Comparison of ENCODE assay signal across 10 mouse cellular contexts in the genomic region with DNA sequence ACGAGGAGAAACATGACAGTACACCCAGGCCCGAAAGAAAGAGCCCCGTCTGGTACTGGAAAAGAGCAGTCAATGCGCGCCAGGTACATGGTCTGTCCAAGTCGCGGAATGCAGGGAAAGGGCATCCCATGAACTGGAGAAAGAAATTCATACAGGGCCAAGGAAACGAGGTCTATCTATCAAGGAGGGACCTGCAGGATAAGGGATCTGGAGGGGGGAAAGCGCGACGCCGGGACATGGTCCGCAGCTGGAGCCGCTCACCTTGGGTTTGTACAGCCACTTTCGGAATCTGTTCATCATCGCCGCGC. TPM values are rescaled to one million over a fixed set of nuclear protein-coding genes. Genes with fewer than 3 reads are reported as not detected.
DNase-seq lines count a peak whose midpoint lies in the region; ATAC-seq and TF ChIP-seq lines count a peak whose summit lies in the region.
"Had no signal": no experiment of that assay in that cellular context is flagged by ENCODE, and none has a peak within 500 bp of the region (broad histone marks: within the 10 kb centered on the region; RNA-seq: fewer than 3 reads in every experiment).

No protein-coding gene starts in this region.

- peak overlapping the region; percentile 13 for H3K9ac ChIP-seq in lung, embryonic 16.5 days (ENCODE audit: low read length)

- ATAC-seq in lung, embryonic 16.5 days (ENCODE audit: low read depth): no peak

- peak overlapping the region; percentile 80 for H3K27ac ChIP-seq in cerebellum, adult 2 months (ENCODE audit: insufficient read depth, low read length)
- no peak overlapping the region for H3K27ac ChIP-seq in lung, embryonic 16.5 days (ENCODE audit: low read length)
- H3K27ac ChIP-seq in limb, embryonic 10.5 days: 0 out of 2 replicates have a peak overlapping the region, but pooled peaks have one; percentile 56
- no peak overlapping the region for H3K27ac ChIP-seq in small intestine, adult 2 months (ENCODE audit: insufficient read depth, low read depth, low read length)

- H3K27me3 ChIP-seq in cerebellum, adult 2 months (ENCODE audit: control insufficient read depth, insufficient read depth, low read length): no peaks in the 10 kb centered on the region
- H3K27me3 ChIP-seq in lung, embryonic 16.5 days (ENCODE audit: control insufficient read depth, insufficient read depth, low read depth, low read length): peaks cover 49% of the 10 kb centered on the region
- peaks cover 97% of the 10 kb centered on the region for H3K27me3 ChIP-seq in limb, embryonic 10.5 days (ENCODE audit: low read depth, poor library complexity, severe bottlenecking)
- H3K27me3 ChIP-seq in small intestine, adult 2 months (ENCODE audit: control insufficient read depth, insufficient read depth, low read length): peaks cover 30% of the 10 kb centered on the region

- 1% methylated on average over 18 of the region's 18 CpGs for WGBS in cerebellum, adult 2 months
- WGBS in lung, embryonic 16.5 days: under 1% methylated on average over 18 of the region's 18 CpGs
- 1% methylated on average over 18 of the region's 18 CpGs for WGBS in limb, embryonic 10.5 days
- 3% methylated on average over 18 of the region's 18 CpGs for WGBS in small intestine, adult 2 months

- no peaks in the 10 kb centered on the region for H3K9me3 ChIP-seq in lung, embryonic 16.5 days (ENCODE audit: control insufficient read depth, low read length)
- H3K9me3 ChIP-seq in limb, embryonic 10.5 days (replicated peaks): no peaks in the 10 kb centered on the region

- no peaks in the 10 kb centered on the region for H3K36me3 ChIP-seq in lung, embryonic 16.5 days (ENCODE audit: control insufficient read depth, insufficient read depth, low read length)
- H3K36me3 ChIP-seq in limb, embryonic 10.5 days: no peaks in the 10 kb centered on the region
- no peaks in the 10 kb centered on the region for H3K36me3 ChIP-seq in small intestine, adult 2 months (ENCODE audit: control insufficient read depth, insufficient read depth, low read length)

- no peak for TF ChIP-seq CTCF in cerebellum, adult 2 months (IDR thresholded peaks at IDR 0.05; ENCODE audit: borderline replicate concordance, insufficient read depth, low read depth, low read length)
- TF ChIP-seq CTCF in small intestine, adult 2 months (IDR thresholded peaks at IDR 0.05; ENCODE audit: extremely low read depth, insufficient read length, insufficient replicate concordance, low read depth, low read length): no peak

- H3K4me3 ChIP-seq in cerebellum, adult 2 months (replicated peaks; ENCODE audit: insufficient read depth, low read depth, low read length): peak overlapping the region; percentile 85
- peak overlapping the region; percentile 57 for H3K4me3 ChIP-seq in lung, embryonic 16.5 days (ENCODE audit: low read length)
- peak overlapping the region; percentile 72 for H3K4me3 ChIP-seq in limb, embryonic 10.5 days
- H3K4me3 ChIP-seq in small intestine, adult 2 months (ENCODE audit: low read depth, low read length): peak overlapping the region; percentile 57
- H3K4me3 ChIP-seq: myocyte had no signal

- peaks cover 21% of the 10 kb centered on the region for H3K4me1 ChIP-seq in cerebellum, adult 2 months (ENCODE audit: control insufficient read depth, insufficient read depth, low read length)
- H3K4me1 ChIP-seq in lung, embryonic 16.5 days (replicated peaks; ENCODE audit: control insufficient read depth, insufficient read depth, low read length): peaks cover 19% of the 10 kb centered on the region
- H3K4me1 ChIP-seq in limb, embryonic 10.5 days: peaks cover 36% of the 10 kb centered on the region
- H3K4me1 ChIP-seq in small intestine, adult 2 months (ENCODE audit: control insufficient read depth, insufficient read depth, insufficient read length, low read length): peaks cover 7% of the 10 kb centered on the region

- no peak for DNase-seq in cerebellum, adult 2 months
- no peak for DNase-seq in cerebellum, adult 9-10 months
- no peak for DNase-seq in lung, adult 18-20 months
- DNase-seq in limb, embryonic 10.5 days (ENCODE audit: low spot score): no peak
- DNase-seq in adrenal gland, postnatal 25 days: no peak
- DNase-seq in yolk sac, embryonic 10.5 days (ENCODE audit: low spot score): no peak

- TF ChIP-seq POLR2A in cerebellum, adult 2 months (IDR thresholded peaks at IDR 0.05; ENCODE audit: borderline replicate concordance, insufficient read depth, low read length): no peak
- TF ChIP-seq POLR2A in small intestine, adult 2 months (IDR thresholded peaks at IDR 0.05; ENCODE audit: low read depth, low read length): no peak

- H3K4me2 ChIP-seq in lung, embryonic 16.5 days (ENCODE audit: low read depth, low read length): peak overlapping the region; percentile 85

RNA-seq across cellular contexts. Expression of gene Zfyve28, which starts 0.5 kb away (rescaled TPM):
- 62.9 and 69.5 TPM in 2 replicates for polyA plus RNA-seq in cerebellum, adult 2 months (2012; rRNA removed)
- polyA plus RNA-seq in lung, embryonic 16.5 days (2015; fragmentation: Nextera tagmentation; extraction: Ambion mirVana): 0.20 and 0.26 TPM in 2 replicates
- 0.62 and 0.76 TPM in 2 replicates for polyA plus RNA-seq in limb, embryonic 10.5 days (2016; fragmentation: Nextera tagmentation; extraction: Ambion mirVana)
- polyA plus RNA-seq in small intestine, adult 2 months (2012; rRNA removed): 1.5 and 1.7 TPM in 2 replicates
- 0.70 TPM in 1 of 2 replicates, not detected in the other for total RNA-seq in adrenal gland, postnatal 25 days (2021)
- total RNA-seq: common myeloid progenitor, adult 5-6 weeks had no signal

RNA-seq across cellular contexts. Expression of gene Cfap99, which starts 0.6 kb away (rescaled TPM):
- 1.4 and 1.7 TPM in 2 replicates for polyA plus RNA-seq in cerebellum, adult 2 months (2012; rRNA removed)
- 0.43 and 0.58 TPM in 2 replicates for polyA plus RNA-seq in lung, embryonic 16.5 days (2015; fragmentation: Nextera tagmentation; extraction: Ambion mirVana)
- not detected in 2 replicates for polyA plus RNA-seq in limb, embryonic 10.5 days (2016; fragmentation: Nextera tagmentation; extraction: Ambion mirVana)
- 0.04 TPM in 1 of 2 replicates, not detected in the other for polyA plus RNA-seq in small intestine, adult 2 months (2012; rRNA removed)
- not detected in 2 replicates for total RNA-seq in adrenal gland, postnatal 25 days (2021)
- total RNA-seq: common myeloid progenitor, adult 5-6 weeks had no signal

RNA-seq across cellular contexts. Expression of gene Rnf4, which starts 48.3 kb away (rescaled TPM):
- polyA plus RNA-seq in cerebellum, adult 2 months (2012; rRNA removed): 77.5 and 80.0 TPM in 2 replicates
- polyA plus RNA-seq in lung, embryonic 16.5 days (2015; fragmentation: Nextera tagmentation; extraction: Ambion mirVana): 147 and 158 TPM in 2 replicates
- 188 and 207 TPM in 2 replicates for polyA plus RNA-seq in limb, embryonic 10.5 days (2016; fragmentation: Nextera tagmentation; extraction: Ambion mirVana)
- polyA plus RNA-seq in small intestine, adult 2 months (2012; rRNA removed): 19.9 and 31.8 TPM in 2 replicates
- total RNA-seq in adrenal gland, postnatal 25 days (2021): 92.9 and 94.1 TPM in 2 replicates

Comparison
In these comparisons a context has a peak if more than half of its experiments do, and no peak if none do; other contexts are left out.
1. H3K27ac ChIP-seq: peak in cerebellum, adult 2 months (single experiment) and limb, embryonic 10.5 days (single experiment); none in lung, embryonic 16.5 days (single experiment) and small intestine, adult 2 months (single experiment).
2. RNA of gene Zfyve28, which starts 0.5 kb away (polyA plus RNA-seq): 62.9 to 69.5 TPM in cerebellum, adult 2 months; 1.5 to 1.7 TPM in small intestine, adult 2 months, 0.62 to 0.76 TPM in limb, embryonic 10.5 days and 0.20 to 0.26 TPM in lung, embryonic 16.5 days; every median in the first group is over 10 times any median in the second.
3. Peak in every context shown above with its lines, with median percentiles within 50 percentile points of each other: H3K4me3 ChIP-seq.